Mouse (Mus musculus) cerebellum, adult 2 months (tissue): ENCODE data around the gene Zfp941.

Experiments
- CTCF ChIP-seq: fragments of 200-500 bp; IDR thresholded peaks from 2 replicates; pipeline ENCODE4 v1.5.1; 2011; ENCODE audit warnings: low read depth, mild to moderate bottlenecking, control low read depth, low read length, moderate library complexity, borderline replicate concordance; ENCODE audit not compliant: insufficient read depth
- POLR2A ChIP-seq: fragments of 200-500 bp; IDR thresholded peaks from 2 replicates; pipeline ENCODE4 v1.6.1; 2011; ENCODE audit warnings: low read length, control low read depth, borderline replicate concordance; ENCODE audit not compliant: insufficient read depth

DNA sequence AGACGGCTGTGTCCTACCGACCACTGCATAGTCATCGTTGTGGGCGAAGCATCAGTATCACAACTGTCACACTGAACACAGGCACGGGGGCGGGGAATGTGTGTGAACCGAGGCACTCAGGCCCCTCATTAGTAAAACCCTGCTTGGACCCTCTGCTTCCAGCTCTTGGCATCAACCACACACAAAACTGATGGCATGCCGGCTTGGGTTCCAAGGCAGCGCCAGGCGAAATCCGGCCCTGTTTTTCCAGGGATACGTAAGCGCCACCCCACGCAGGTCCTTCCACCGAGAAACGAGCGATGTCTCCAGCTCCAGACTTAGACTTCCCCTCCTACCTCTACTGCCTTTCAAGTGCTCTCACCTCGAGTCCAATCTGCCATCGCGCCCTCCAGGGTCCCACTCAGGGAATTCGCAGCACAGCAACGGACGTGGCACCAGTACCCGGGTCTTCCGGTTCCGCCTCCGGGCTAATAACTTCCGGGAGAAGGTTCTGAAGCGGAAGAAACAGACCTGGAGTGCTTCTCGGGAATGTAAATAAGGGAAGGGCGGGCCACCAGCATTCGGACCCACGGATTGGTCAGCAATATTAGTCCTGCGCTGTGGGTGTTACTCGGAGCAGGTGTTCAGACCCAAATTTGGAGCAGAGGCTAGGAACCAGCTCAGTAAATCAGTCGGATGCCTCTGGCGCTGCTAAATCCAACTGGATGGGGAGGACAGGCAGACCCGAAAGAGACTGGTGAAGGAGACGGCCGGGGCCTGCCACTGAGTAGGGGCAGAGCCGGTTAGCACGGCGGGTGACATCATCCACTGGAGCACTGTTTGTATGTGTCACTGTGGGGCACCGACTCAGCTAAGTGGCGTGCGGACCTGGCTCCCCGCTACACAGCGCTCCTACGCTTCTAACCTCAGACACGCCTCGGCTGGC, 34.1 kb upstream of the Zfp941 start, which contains the start of gene Gm45785:
- TF ChIP-seq CTCF (no peak), POLR2A (peak; percentile 71; the same call in 1 of the 2 replicates)
